Mouse (Mus musculus) thymus, adult 2 months (tissue): Measurements from ENCODE around the gene Fam83g.

ENCODE experiments used
- CTCF ChIP-seq: fragments of 200-500 bp; IDR thresholded peaks from 2 replicates; pipeline ENCODE4 v1.5.1; 2012; ENCODE audit warnings: mild to moderate bottlenecking, control low read depth, low read length, moderate library complexity, borderline replicate concordance; ENCODE audit not compliant: control insufficient read depth, poor library complexity, insufficient read depth; ENCODE audit errors: extremely low read depth
- POLR2A ChIP-seq: fragments of 200-500 bp; IDR thresholded peaks from 2 replicates; pipeline ENCODE4 v1.6.1; 2012; ENCODE audit warnings: mild to moderate bottlenecking, low read length, control low read depth, moderate library complexity; ENCODE audit not compliant: control insufficient read depth, poor library complexity, insufficient read depth; ENCODE audit errors: extremely low read depth

GRCm38 (mm10) chr11:61671781-61672383 lies 12.0 kb upstream of the Fam83g start:
- TF ChIP-seq CTCF (no peak), POLR2A (no peak)
